Mouse (Mus musculus): ENCODE results near the gene Cdc45. TPM values are rescaled to one million over a fixed set of nuclear protein-coding genes. Genes with fewer than 3 reads are reported as not detected.

The Cdc45 gene
- polyA plus RNA-seq, 1 experiment from 2014 or later, result 58.1 TPM

DNA sequence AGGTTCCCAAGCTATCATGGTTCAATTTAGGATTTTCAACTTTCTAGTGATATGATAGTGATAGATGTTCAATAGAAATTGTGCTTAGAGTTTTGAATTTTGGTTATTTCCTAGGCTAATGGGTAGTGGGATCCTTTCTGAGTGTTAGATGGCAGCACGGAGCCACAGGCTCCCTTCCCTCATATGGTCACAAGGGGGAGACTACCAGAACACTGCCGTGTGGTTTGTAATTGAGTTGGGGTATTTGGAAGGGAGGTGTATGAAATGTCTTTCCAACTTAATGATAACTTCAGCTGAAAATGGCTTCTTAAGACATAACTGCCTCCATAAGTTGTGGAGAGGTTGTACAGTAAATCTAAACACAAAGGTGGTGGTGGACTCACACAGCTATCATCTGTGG, 21.7 kb upstream of the Cdc45 start:
- ATAC-seq (ENCODE audit: low FRiP score), result no peak
- WGBS, result 68% methylated on average over 2 of the region's 2 CpGs
- H3K4me3 ChIP-seq (ENCODE audit: low read depth, low read length), result no peak overlapping the region
- peak; percentile 44 for DNase-seq (ENCODE audit: low spot score, missing footprints)
- H3K4me2 ChIP-seq, result no peak overlapping the region
- H3K27ac ChIP-seq (ENCODE audit: low read depth, low read length), result no peak overlapping the region
- H3K27me3 ChIP-seq (ENCODE audit: control insufficient read depth, insufficient read depth, low read length), result no peaks in the 10 kb centered on the region
- peaks cover 15% of the 10 kb centered on the region; the same call in 1 of the 2 replicates for H3K36me3 ChIP-seq (ENCODE audit: control insufficient read depth, insufficient read depth, low read length)
- 0 out of 2 replicates have a peak, but pooled peaks cover 2% of the 10 kb centered on the region for H3K4me1 ChIP-seq (ENCODE audit: control insufficient read depth, insufficient read depth, low read length)
- H3K9me3 ChIP-seq (ENCODE audit: control insufficient read depth, low read length), result no peaks in the 10 kb centered on the region
- no peak overlapping the region for H3K9ac ChIP-seq (ENCODE audit: low read length)

DNA sequence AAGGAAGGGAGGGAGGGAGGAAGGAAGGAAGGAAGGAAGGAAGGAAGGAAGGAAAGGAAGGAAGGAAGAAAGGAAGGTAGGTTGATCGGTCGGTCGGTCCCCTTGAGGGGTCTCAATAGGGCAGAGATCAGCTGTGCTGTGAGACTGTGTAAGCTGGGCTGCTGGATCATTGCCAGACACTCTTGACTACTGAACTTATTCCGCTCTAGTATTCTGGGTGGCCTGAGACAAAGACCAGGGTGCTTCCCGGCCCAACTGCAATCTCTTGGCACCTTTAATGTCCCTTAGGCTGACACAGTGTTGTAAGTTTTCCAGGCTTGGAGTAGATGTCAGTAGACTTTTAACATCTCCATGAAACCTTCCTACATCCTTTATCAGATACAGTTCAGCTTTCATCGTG, 17.3 kb upstream of the Cdc45 start:
- no peak for ATAC-seq (ENCODE audit: low FRiP score)
- WGBS, result 94% methylated on average over 6 of the region's 6 CpGs

DNA sequence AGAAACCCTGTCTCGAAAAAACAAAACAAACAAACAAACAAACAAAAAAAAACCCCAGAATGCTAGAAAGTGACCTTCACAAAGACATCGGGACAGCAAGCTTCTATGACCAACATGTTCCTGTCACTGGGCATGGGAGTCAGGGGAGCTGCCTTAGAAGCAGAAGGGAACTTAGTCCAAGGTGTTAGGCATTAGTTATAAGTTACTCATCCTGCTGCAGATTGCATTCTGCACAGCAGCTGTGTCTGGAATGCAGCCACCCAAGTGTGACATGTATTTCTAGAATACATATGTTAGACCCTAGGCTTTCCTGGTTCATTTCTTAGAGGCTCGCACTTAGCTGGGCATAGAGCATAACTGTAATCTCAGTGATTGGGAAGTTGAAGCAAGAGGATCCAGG, 16.8 kb upstream of the Cdc45 start:
- Histone ChIP-seq H3K27me3 (ENCODE audit: control insufficient read depth, insufficient read depth, low read length) (no peaks in the 10 kb centered on the region), H3K4me2 (no peak overlapping the region), H3K4me3 (ENCODE audit: low read depth, low read length) (no peak overlapping the region), H3K4me1 (ENCODE audit: control insufficient read depth, insufficient read depth, low read length) (no peaks in the 10 kb centered on the region), H3K9me3 (ENCODE audit: control insufficient read depth, low read length) (no peaks in the 10 kb centered on the region), H3K9ac (ENCODE audit: low read length) (no peak overlapping the region), H3K27ac (ENCODE audit: low read depth, low read length) (no peak overlapping the region), H3K36me3 (ENCODE audit: control insufficient read depth, insufficient read depth, low read length) (peaks cover 28% of the 10 kb centered on the region)
- WGBS, result 94% methylated on average over 3 of the region's 3 CpGs
- no peak for ATAC-seq (ENCODE audit: low FRiP score)
- DNase-seq (ENCODE audit: low spot score, missing footprints), result no peak

More for the DNA sequence above, 17.3 kb upstream of the Cdc45 start:
- Histone ChIP-seq H3K9ac (ENCODE audit: low read length) (no peak overlapping the region), H3K36me3 (ENCODE audit: control insufficient read depth, insufficient read depth, low read length) (peaks cover 27% of the 10 kb centered on the region), H3K4me2 (no peak overlapping the region), H3K27ac (ENCODE audit: low read depth, low read length) (no peak overlapping the region), H3K27me3 (ENCODE audit: control insufficient read depth, insufficient read depth, low read length) (no peaks in the 10 kb centered on the region), H3K9me3 (ENCODE audit: control insufficient read depth, low read length) (no peaks in the 10 kb centered on the region), H3K4me1 (ENCODE audit: control insufficient read depth, insufficient read depth, low read length) (no peaks in the 10 kb centered on the region), H3K4me3 (ENCODE audit: low read depth, low read length) (no peak overlapping the region)
- no peak for DNase-seq (ENCODE audit: low spot score, missing footprints)

DNA sequence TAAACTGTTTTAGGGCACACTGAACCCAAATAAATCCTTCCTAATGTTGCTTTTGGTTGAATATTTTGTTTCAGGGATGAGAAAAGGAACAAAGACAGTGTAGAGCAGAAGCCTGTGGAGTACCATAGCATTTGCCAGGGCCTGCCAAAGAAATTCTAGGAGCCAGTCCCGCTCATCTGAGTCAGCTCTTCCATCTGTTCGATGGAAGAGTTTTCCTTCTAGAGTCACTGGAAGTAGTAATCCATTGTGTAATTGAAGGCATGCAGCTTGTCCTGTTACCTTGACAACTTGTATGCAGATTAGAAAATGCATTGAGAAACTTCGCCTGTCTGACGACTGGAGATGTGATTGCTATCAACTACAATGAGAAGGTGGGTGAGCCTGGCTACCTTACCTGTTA, 11.1 kb upstream of the Cdc45 start:
- ATAC-seq (ENCODE audit: low FRiP score), result no peak
- Histone ChIP-seq H3K27me3 (ENCODE audit: control insufficient read depth, insufficient read depth, low read length) (no peaks in the 10 kb centered on the region), H3K4me2 (no peak overlapping the region), H3K4me3 (ENCODE audit: low read depth, low read length) (no peak overlapping the region), H3K36me3 (ENCODE audit: control insufficient read depth, insufficient read depth, low read length) (peaks cover 47% of the 10 kb centered on the region), H3K4me1 (ENCODE audit: control insufficient read depth, insufficient read depth, low read length) (no peaks in the 10 kb centered on the region), H3K9me3 (ENCODE audit: control insufficient read depth, low read length) (no peaks in the 10 kb centered on the region), H3K9ac (ENCODE audit: low read length) (no peak overlapping the region), H3K27ac (ENCODE audit: low read depth, low read length) (no peak overlapping the region)
- 73% methylated on average over 4 of the region's 4 CpGs for WGBS
- no peak for DNase-seq (ENCODE audit: low spot score, missing footprints)

DNA sequence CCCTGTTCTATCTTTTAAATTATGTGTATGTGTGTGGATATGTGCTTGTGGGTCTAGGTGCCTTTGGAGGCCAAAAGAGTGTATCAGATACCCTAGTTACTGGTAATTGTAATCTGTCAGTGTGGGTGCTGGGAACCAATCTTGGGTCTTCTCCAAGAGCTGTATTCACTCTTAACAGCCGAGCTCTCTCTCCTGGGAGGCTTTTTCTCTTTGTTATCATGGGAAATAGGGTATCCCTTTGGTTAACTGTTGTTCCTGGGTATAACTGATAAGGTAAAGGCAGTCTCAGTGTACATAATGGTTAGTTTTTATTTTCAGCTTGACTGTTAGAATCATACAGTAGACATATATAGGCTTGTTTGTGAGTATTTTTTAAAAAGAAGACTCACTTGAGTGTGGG, 10.6 kb upstream of the Cdc45 start:
- WGBS, result 85% methylated on average over 1 of the region's 1 CpGs
- Histone ChIP-seq H3K4me1 (ENCODE audit: control insufficient read depth, insufficient read depth, low read length) (no peaks in the 10 kb centered on the region), H3K9ac (ENCODE audit: low read length) (no peak overlapping the region), H3K4me3 (ENCODE audit: low read depth, low read length) (no peak overlapping the region), H3K27ac (ENCODE audit: low read depth, low read length) (no peak overlapping the region), H3K9me3 (ENCODE audit: control insufficient read depth, low read length) (no peaks in the 10 kb centered on the region), H3K4me2 (no peak overlapping the region), H3K36me3 (ENCODE audit: control insufficient read depth, insufficient read depth, low read length) (peaks cover 46% of the 10 kb centered on the region), H3K27me3 (ENCODE audit: control insufficient read depth, insufficient read depth, low read length) (no peaks in the 10 kb centered on the region)
- DNase-seq (ENCODE audit: low spot score, missing footprints), result no peak
- no peak for ATAC-seq (ENCODE audit: low FRiP score)

DNA sequence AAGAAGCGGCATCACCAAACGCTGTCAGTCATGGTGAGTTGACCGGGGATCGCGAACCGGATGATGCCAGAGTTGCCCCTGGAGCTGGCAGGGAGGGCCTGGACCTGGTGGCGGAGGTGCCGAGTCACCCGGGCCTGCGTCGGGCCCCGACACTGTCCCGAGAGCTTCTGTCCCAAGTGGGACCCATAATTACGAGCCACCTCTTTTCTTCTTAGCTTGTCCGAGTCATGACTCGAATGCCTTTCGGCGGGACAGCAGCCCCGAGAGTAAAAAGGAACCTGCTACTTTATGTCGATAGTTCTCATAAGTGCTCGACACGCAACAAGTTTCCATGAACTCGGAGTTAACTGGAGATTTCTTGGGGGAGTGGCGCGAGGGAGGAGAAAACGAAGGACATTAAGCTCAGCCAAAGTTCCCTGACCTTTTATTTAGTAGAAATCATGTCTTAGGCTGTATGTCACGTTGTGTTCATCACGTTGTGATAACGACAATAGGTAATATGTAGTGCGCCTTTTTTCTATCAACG, 661 bp upstream of the Cdc45 start:
- peaks cover 29% of the 10 kb centered on the region for H3K36me3 ChIP-seq (ENCODE audit: control insufficient read depth, insufficient read depth, low read length)
- DNase-seq (ENCODE audit: low spot score, missing footprints) (no peak), ATAC-seq (ENCODE audit: low FRiP score) (peak; percentile 66; the same call in 1 of the 2 replicates)
- peak overlapping the region; percentile 57 for H3K9ac ChIP-seq (ENCODE audit: low read length)
- peak overlapping the region; percentile 82 for H3K4me2 ChIP-seq
- H3K27ac ChIP-seq (ENCODE audit: low read depth, low read length), result no peak overlapping the region
- 3% methylated on average over 31 of the region's 31 CpGs for WGBS
- no peaks in the 10 kb centered on the region for H3K9me3 ChIP-seq (ENCODE audit: control insufficient read depth, low read length)
- H3K27me3 ChIP-seq (ENCODE audit: control insufficient read depth, insufficient read depth, low read length), result no peaks in the 10 kb centered on the region
- peaks cover 9% of the 10 kb centered on the region for H3K4me1 ChIP-seq (ENCODE audit: control insufficient read depth, insufficient read depth, low read length)
- H3K4me3 ChIP-seq (ENCODE audit: low read depth, low read length), result peak overlapping the region; percentile 67

DNA sequence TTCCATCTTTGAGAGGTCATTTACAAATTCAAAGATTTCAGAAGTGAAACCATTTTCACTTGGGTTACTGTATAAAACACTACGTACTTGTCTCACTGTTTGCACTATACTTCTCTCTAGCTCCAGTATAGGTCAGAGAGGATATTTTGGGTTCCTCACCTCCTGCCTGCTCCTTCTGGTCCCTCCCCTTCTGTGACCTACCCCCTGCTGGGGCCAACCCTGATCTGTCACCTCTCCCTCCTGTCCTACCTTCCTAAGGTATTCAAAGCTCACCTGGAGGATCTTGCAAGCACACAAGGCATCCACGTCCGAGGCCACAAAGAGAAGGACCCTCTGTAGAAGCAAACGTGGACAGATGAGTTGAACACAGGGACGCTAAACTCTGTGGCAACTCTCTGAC, 755 bp downstream of the Cdc45 start:
- H3K4me2 ChIP-seq, result peak overlapping the region; percentile 82

DNA sequence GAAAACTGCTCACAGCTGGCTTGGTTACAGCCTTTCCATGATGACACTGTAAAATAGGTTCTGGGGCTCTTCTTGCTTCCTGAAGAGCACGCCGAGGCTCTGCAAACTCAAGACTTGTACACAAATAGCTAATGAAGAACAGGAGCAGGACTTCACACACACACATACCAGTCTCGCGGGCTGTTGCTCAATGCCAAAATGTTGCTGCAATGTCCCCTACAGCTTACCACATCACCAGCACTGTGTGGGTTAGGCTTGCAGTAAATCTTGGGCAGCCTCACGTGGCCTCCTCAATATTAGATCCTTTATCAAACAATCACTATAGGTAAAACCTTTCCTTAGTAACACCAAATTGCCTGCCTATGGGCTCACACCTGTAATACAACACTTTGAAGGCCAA, 2.8 kb downstream of the Cdc45 start:
- Histone ChIP-seq H3K27me3 (ENCODE audit: control insufficient read depth, insufficient read depth, low read length) (no peaks in the 10 kb centered on the region), H3K27ac (ENCODE audit: low read depth, low read length) (no peak overlapping the region), H3K4me1 (ENCODE audit: control insufficient read depth, insufficient read depth, low read length) (peaks cover 9% of the 10 kb centered on the region), H3K9me3 (ENCODE audit: control insufficient read depth, low read length) (no peaks in the 10 kb centered on the region), H3K36me3 (ENCODE audit: control insufficient read depth, insufficient read depth, low read length) (peaks cover 24% of the 10 kb centered on the region), H3K9ac (ENCODE audit: low read length) (no peak overlapping the region; the same call in 1 of the 2 replicates), H3K4me2 (no peak overlapping the region), H3K4me3 (ENCODE audit: low read depth, low read length) (no peak overlapping the region)
- DNase-seq (ENCODE audit: low spot score, missing footprints), result no peak
- 96% methylated on average over 5 of the region's 5 CpGs for WGBS
- no peak for ATAC-seq (ENCODE audit: low FRiP score)

More for the DNA sequence above, 755 bp downstream of the Cdc45 start:
- ATAC-seq (ENCODE audit: low FRiP score) (no peak; the same call in 1 of the 2 replicates), DNase-seq (ENCODE audit: low spot score, missing footprints) (no peak)
- 6% methylated on average over 5 of the region's 5 CpGs for WGBS
- Histone ChIP-seq H3K27me3 (ENCODE audit: control insufficient read depth, insufficient read depth, low read length) (no peaks in the 10 kb centered on the region), H3K9ac (ENCODE audit: low read length) (peak overlapping the region; percentile 57), H3K36me3 (ENCODE audit: control insufficient read depth, insufficient read depth, low read length) (peaks cover 25% of the 10 kb centered on the region), H3K4me1 (ENCODE audit: control insufficient read depth, insufficient read depth, low read length) (peaks cover 9% of the 10 kb centered on the region), H3K9me3 (ENCODE audit: control insufficient read depth, low read length) (no peaks in the 10 kb centered on the region), H3K4me3 (ENCODE audit: low read depth, low read length) (peak overlapping the region; percentile 67), H3K27ac (ENCODE audit: low read depth, low read length) (no peak overlapping the region)

DNA sequence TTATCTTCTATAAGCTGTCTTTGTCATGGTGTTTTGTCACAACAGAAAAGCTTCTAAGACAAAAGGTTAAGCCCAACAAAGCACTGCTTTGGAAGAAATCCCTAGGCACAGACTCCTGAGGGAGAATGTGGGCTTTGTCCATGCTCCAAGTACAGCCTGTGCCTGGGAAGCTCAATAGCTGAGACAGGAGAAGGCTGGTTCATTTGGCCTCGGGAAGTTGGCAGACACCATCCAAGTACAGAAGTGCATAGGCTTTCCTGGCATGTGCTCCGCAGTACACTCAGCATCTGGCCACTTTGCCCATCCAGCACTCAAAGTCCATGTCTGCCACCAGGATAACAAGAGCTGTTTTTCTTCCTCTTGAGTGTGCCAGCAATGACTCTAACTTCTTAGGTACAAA, 6.0 kb downstream of the Cdc45 start:
- 88% methylated on average over 2 of the region's 2 CpGs for WGBS
- no peak overlapping the region for H3K4me2 ChIP-seq

More for the DNA sequence above, 6.0 kb downstream of the Cdc45 start:
- H3K4me1 ChIP-seq (ENCODE audit: control insufficient read depth, insufficient read depth, low read length), result no peaks in the 10 kb centered on the region; the same call in 1 of the 2 replicates
- no peak overlapping the region for H3K27ac ChIP-seq (ENCODE audit: low read depth, low read length)
- H3K9me3 ChIP-seq (ENCODE audit: control insufficient read depth, low read length), result no peaks in the 10 kb centered on the region
- H3K27me3 ChIP-seq (ENCODE audit: control insufficient read depth, insufficient read depth, low read length), result no peaks in the 10 kb centered on the region
- H3K4me3 ChIP-seq (ENCODE audit: low read depth, low read length), result no peak overlapping the region
- DNase-seq (ENCODE audit: low spot score, missing footprints), result no peak
- H3K36me3 ChIP-seq (ENCODE audit: control insufficient read depth, insufficient read depth, low read length), result peaks cover 24% of the 10 kb centered on the region
- H3K9ac ChIP-seq (ENCODE audit: low read length), result no peak overlapping the region
- no peak for ATAC-seq (ENCODE audit: low FRiP score)
